Mouse (Mus musculus): Measurements from ENCODE around the gene Cdc42bpb. TPM values are rescaled to one million over a fixed set of nuclear protein-coding genes. Genes with fewer than 3 reads are reported as not detected.

Cdc42bpb gene
- polyA plus RNA-seq, 1 experiment from 2014 or later = 8.6 TPM

DNA sequence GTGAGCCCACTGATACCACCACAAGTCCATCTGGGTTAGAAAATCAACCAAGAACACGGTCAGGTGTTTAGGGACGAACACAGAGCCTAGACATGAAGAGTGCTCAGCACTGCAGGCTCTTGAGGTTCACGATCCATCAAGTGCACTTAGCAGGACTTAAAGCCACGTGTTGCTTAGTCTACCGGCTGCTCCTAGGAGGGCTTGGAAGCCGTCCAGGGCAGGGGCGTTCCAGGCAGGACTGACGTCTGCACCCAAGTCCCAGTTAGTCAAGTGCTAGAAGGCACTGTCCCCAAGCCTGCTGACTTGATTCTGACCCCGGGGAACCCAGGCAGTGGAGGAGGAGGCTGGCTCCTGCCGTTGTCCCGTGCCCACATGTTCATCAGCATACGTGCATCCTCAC is 57.0 kb downstream of the Cdc42bpb start:
- Histone ChIP-seq H3K4me2 (ENCODE audit: low read depth, low read length) (no peak overlapping the region), H3K27me3 (ENCODE audit: insufficient read depth, low read length) (no peaks in the 10 kb centered on the region), H3K4me3 (ENCODE audit: low read depth, low read length) (no peak overlapping the region), H3K4me1 (ENCODE audit: insufficient read depth) (no peaks in the 10 kb centered on the region), H3K36me3 (replicated peaks; ENCODE audit: insufficient read depth, low read length) (peaks cover 61% of the 10 kb centered on the region), H3K27ac (ENCODE audit: low read depth) (no peak overlapping the region), H3K9me3 (ENCODE audit: low read length) (no peaks in the 10 kb centered on the region), H3K9ac (replicated peaks) (no peak overlapping the region)
- 84% methylated on average over 12 of the region's 12 CpGs for WGBS (ENCODE audit: insufficient replicate concordance)
- TF ChIP-seq EP300 (IDR thresholded peaks at IDR 0.05; ENCODE audit: low read depth) (no peak), CTCF (IDR thresholded peaks at IDR 0.05; ENCODE audit: low read depth) (no peak)
- no peak for DNase-seq
- no peak for ATAC-seq

DNA sequence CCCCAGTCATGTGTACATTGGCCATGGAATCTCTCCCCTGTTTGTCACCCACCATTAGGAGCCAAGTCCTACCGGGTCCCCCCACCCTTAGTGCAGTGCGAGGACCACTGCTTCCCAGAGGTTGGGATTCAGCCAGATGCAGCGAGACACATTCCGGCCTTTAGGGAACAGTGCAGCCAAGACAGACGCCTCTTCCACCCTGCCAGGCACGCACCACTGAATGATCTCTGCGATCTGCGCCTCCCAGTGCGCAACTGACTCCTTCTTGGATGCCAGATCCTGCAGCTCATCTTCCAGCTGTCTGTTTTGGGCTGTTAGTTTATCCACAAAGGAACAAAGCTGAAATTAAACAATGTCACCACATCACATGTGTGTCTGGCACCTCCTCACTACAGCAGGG is 59.8 kb downstream of the Cdc42bpb start:
- no peaks in the 10 kb centered on the region for H3K9me3 ChIP-seq (ENCODE audit: low read length)
- H3K27me3 ChIP-seq (ENCODE audit: insufficient read depth, low read length) = no peaks in the 10 kb centered on the region
- ATAC-seq = no peak
- no peak overlapping the region for H3K4me2 ChIP-seq (ENCODE audit: low read depth, low read length)
- no peak overlapping the region for H3K4me3 ChIP-seq (ENCODE audit: low read depth, low read length)
- DNase-seq = no peak
- no peak overlapping the region for H3K27ac ChIP-seq (ENCODE audit: low read depth)
- no peak overlapping the region for H3K9ac ChIP-seq (replicated peaks)
- 90% methylated on average over 9 of the region's 9 CpGs for WGBS (ENCODE audit: insufficient replicate concordance)
- H3K36me3 ChIP-seq (replicated peaks; ENCODE audit: insufficient read depth, low read length) = peaks cover 70% of the 10 kb centered on the region
- TF ChIP-seq CTCF (IDR thresholded peaks at IDR 0.05; ENCODE audit: low read depth) (no peak), EP300 (IDR thresholded peaks at IDR 0.05; ENCODE audit: low read depth) (no peak)
- no peaks in the 10 kb centered on the region for H3K4me1 ChIP-seq (ENCODE audit: insufficient read depth)

DNA sequence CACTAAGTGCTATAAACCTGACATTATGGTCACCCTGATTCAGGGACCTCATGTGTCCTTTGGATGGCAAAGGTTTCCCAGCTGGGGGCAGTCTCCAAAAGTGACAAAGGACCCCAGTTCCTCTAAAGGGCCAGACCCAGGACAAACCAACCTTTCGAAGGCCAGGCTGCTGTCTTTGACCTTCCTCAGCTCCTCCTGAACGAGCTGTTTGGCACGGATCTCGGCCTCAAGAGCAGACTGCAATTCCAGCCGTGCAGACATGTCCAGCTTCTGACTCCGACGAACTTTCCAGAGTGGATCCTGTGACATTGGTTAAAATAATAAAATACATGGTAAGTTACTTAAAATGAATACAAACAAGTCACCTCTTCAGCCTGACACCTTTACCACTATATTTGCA is 63.2 kb downstream of the Cdc42bpb start:
- no peak for TF ChIP-seq EP300 (IDR thresholded peaks at IDR 0.05; ENCODE audit: low read depth)
- TF ChIP-seq CTCF (IDR thresholded peaks at IDR 0.05; ENCODE audit: low read depth) = no peak
- H3K27me3 ChIP-seq (ENCODE audit: insufficient read depth, low read length) = no peaks in the 10 kb centered on the region
- no peaks in the 10 kb centered on the region for H3K9me3 ChIP-seq (ENCODE audit: low read length)
- no peak overlapping the region for H3K4me2 ChIP-seq (ENCODE audit: low read depth, low read length)
- WGBS (ENCODE audit: insufficient replicate concordance) = 77% methylated on average over 7 of the region's 7 CpGs
- H3K4me1 ChIP-seq (ENCODE audit: insufficient read depth) = no peaks in the 10 kb centered on the region
- H3K36me3 ChIP-seq (replicated peaks; ENCODE audit: insufficient read depth, low read length) = peaks cover 60% of the 10 kb centered on the region
- no peak for ATAC-seq
- no peak overlapping the region for H3K4me3 ChIP-seq (ENCODE audit: low read depth, low read length)
- no peak overlapping the region for H3K9ac ChIP-seq (replicated peaks)
- no peak for DNase-seq
- no peak overlapping the region for H3K27ac ChIP-seq (ENCODE audit: low read depth)

DNA sequence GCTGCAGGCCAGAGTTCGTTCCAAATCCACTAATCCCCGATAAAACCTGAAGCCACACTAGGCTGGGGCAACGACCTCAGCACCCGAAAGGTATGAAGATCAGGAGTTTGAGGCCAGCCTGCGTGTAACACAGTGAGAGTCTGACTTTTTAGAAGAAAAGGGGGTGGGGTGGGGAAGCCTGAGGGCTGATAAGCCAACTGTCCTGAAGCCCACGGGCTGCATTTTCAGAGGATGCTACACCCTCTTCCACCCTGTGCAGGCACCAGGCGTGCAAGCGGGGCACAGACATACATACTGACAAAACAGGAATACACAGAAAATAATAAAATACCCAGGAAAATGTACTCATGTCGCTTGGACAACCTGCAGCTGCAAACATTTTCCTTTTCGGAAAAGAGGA is 65.7 kb downstream of the Cdc42bpb start:
- Histone ChIP-seq H3K9ac (replicated peaks) (no peak overlapping the region), H3K36me3 (replicated peaks; ENCODE audit: insufficient read depth, low read length) (peaks cover 45% of the 10 kb centered on the region), H3K4me3 (ENCODE audit: low read depth, low read length) (no peak overlapping the region), H3K27me3 (ENCODE audit: insufficient read depth, low read length) (no peaks in the 10 kb centered on the region), H3K4me1 (ENCODE audit: insufficient read depth) (no peaks in the 10 kb centered on the region), H3K9me3 (ENCODE audit: low read length) (no peaks in the 10 kb centered on the region), H3K27ac (ENCODE audit: low read depth) (no peak overlapping the region), H3K4me2 (ENCODE audit: low read depth, low read length) (no peak overlapping the region)
- no peak for ATAC-seq
- DNase-seq = no peak
- WGBS (ENCODE audit: insufficient replicate concordance) = 67% methylated on average over 10 of the region's 10 CpGs
- TF ChIP-seq CTCF (IDR thresholded peaks at IDR 0.05; ENCODE audit: low read depth) (no peak), EP300 (IDR thresholded peaks at IDR 0.05; ENCODE audit: low read depth) (no peak)

DNA sequence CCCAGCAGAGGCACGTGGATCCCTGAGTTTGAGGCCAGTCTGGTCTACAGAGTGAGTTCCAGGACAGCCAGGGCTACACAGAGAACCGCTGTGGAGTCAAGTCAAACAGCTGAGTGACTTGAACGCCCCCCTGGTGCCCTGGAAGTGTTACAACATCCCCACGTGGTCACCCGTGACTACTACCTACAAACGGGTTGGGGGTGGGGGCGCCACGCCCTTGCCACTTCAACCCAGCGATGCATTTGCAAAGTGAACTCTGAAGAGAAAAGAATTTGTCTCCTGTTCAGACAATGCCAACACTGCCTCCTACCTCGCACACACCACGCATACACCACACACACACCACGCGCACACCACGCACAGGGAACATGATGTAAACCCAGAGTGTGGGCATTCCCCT is 67.6 kb downstream of the Cdc42bpb start:
- Histone ChIP-seq H3K4me2 (ENCODE audit: low read depth, low read length) (no peak overlapping the region), H3K4me3 (ENCODE audit: low read depth, low read length) (no peak overlapping the region), H3K4me1 (ENCODE audit: insufficient read depth) (no peaks in the 10 kb centered on the region), H3K36me3 (replicated peaks; ENCODE audit: insufficient read depth, low read length) (peaks cover 43% of the 10 kb centered on the region), H3K27ac (ENCODE audit: low read depth) (no peak overlapping the region), H3K27me3 (ENCODE audit: insufficient read depth, low read length) (no peaks in the 10 kb centered on the region), H3K9ac (replicated peaks) (no peak overlapping the region), H3K9me3 (ENCODE audit: low read length) (no peaks in the 10 kb centered on the region)
- DNase-seq (no peak), ATAC-seq (no peak)
- TF ChIP-seq EP300 (IDR thresholded peaks at IDR 0.05; ENCODE audit: low read depth) (no peak), CTCF (IDR thresholded peaks at IDR 0.05; ENCODE audit: low read depth) (no peak)
- 68% methylated on average over 14 of the region's 14 CpGs for WGBS (ENCODE audit: insufficient replicate concordance)

DNA sequence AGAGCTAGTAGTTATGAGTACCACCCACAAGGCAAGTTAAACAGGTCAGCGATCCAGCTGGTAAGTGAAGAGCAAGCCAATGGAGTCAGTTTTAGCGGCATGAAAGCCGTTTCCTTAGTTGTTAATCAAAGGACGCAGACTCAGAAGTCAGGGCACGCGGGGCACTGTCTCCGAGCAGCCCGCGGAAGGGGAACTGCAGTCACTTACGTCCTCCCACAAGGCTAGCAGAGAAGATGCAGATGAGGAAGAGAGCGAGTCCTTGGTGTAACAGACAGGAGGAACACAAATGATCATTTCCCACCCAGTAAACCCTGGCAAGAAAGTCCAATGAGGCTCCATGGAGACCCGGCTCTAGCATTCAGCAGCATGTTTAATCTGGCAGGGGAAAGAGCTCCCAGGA is 68.3 kb downstream of the Cdc42bpb start:
- TF ChIP-seq CTCF (IDR thresholded peaks at IDR 0.05; ENCODE audit: low read depth) (no peak), EP300 (IDR thresholded peaks at IDR 0.05; ENCODE audit: low read depth) (no peak)
- DNase-seq = no peak
- peaks cover 45% of the 10 kb centered on the region for H3K36me3 ChIP-seq (replicated peaks; ENCODE audit: insufficient read depth, low read length)

DNA sequence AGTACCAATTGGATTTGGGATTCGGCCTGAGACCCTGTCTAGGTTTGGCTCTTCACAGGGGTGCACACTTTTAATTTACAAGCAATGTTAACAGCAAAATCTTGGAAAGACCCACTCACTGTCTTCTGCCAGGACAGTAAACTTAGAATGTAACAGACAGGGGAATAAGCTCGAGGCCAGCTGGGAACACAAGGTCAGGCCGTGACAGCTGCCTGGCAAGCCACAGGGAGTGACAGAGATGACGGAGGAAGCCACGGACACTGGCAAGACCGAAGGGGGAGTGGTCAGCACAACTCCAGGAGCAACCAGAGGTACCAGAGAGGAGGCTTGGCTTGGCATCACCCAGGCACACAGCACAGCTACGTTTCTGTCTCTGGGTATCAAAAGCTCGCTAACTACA is 70.7 kb downstream of the Cdc42bpb start:
- Histone ChIP-seq H3K27ac (ENCODE audit: low read depth) (no peak overlapping the region), H3K27me3 (ENCODE audit: insufficient read depth, low read length) (no peaks in the 10 kb centered on the region), H3K4me2 (ENCODE audit: low read depth, low read length) (no peak overlapping the region), H3K36me3 (replicated peaks; ENCODE audit: insufficient read depth, low read length) (peaks cover 43% of the 10 kb centered on the region), H3K9me3 (ENCODE audit: low read length) (no peaks in the 10 kb centered on the region), H3K4me3 (ENCODE audit: low read depth, low read length) (no peak overlapping the region), H3K9ac (replicated peaks) (no peak overlapping the region), H3K4me1 (ENCODE audit: insufficient read depth) (no peaks in the 10 kb centered on the region)
- no peak for ATAC-seq
- 65% methylated on average over 8 of the region's 8 CpGs for WGBS (ENCODE audit: insufficient replicate concordance)
- no peak for TF ChIP-seq EP300 (IDR thresholded peaks at IDR 0.05; ENCODE audit: low read depth)
- no peak for TF ChIP-seq CTCF (IDR thresholded peaks at IDR 0.05; ENCODE audit: low read depth)
- DNase-seq = no peak

More for the DNA sequence above, 68.3 kb downstream of the Cdc42bpb start:
- no peak overlapping the region for H3K4me3 ChIP-seq (ENCODE audit: low read depth, low read length)
- H3K27ac ChIP-seq (ENCODE audit: low read depth) = no peak overlapping the region
- H3K27me3 ChIP-seq (ENCODE audit: insufficient read depth, low read length) = no peaks in the 10 kb centered on the region
- H3K9me3 ChIP-seq (ENCODE audit: low read length) = no peaks in the 10 kb centered on the region
- no peak for ATAC-seq
- no peak overlapping the region for H3K9ac ChIP-seq (replicated peaks)
- H3K4me1 ChIP-seq (ENCODE audit: insufficient read depth) = no peaks in the 10 kb centered on the region
- WGBS (ENCODE audit: insufficient replicate concordance) = 47% methylated on average over 12 of the region's 12 CpGs
- H3K4me2 ChIP-seq (ENCODE audit: low read depth, low read length) = no peak overlapping the region

All from liver, postnatal 0 days (tissue).